In genomic region chr13:37388222-37389202, GRCm38 (mm10) we compare ENCODE assay signal across 9 mouse cellular contexts. TPM values are rescaled to one million over a fixed set of nuclear protein-coding genes. Genes with fewer than 3 reads are reported as not detected.
DNase-seq lines count a peak whose midpoint lies in the region; ATAC-seq and TF ChIP-seq lines count a peak whose summit lies in the region.
"Had no signal": no experiment of that assay in that cellular context is flagged by ENCODE, and none has a peak within 500 bp of the region (broad histone marks: within the 10 kb centered on the region; RNA-seq: fewer than 3 reads in every experiment).

No protein-coding gene starts in this region.

- TF ChIP-seq CTCF in heart, adult 2 months (IDR thresholded peaks at IDR 0.05): no peak

- H3K4me1 ChIP-seq in forebrain, embryonic 14.5 days (ENCODE audit: control insufficient read depth, insufficient read depth, low read length): peaks cover 10% of the 10 kb centered on the region; the same call in 1 of the 2 replicates
- H3K4me1 ChIP-seq in forebrain, embryonic 10.5 days: no peaks in the 10 kb centered on the region
- H3K4me1 ChIP-seq in heart, adult 2 months (ENCODE audit: control insufficient read depth, insufficient read depth, low read length): 0 out of 2 replicates have a peak, but pooled peaks cover 3% of the 10 kb centered on the region

- no peak overlapping the region for H3K4me3 ChIP-seq in forebrain, embryonic 14.5 days (ENCODE audit: low read depth, low read length)
- no peak overlapping the region for H3K4me3 ChIP-seq in forebrain, embryonic 10.5 days
- H3K4me3 ChIP-seq in heart, adult 2 months: no peak overlapping the region

- TF ChIP-seq EP300 in heart, adult 2 months (IDR thresholded peaks at IDR 0.05; ENCODE audit: insufficient read depth, low read depth, low read length): no peak

- H3K27me3 ChIP-seq in forebrain, embryonic 14.5 days (replicated peaks; ENCODE audit: control insufficient read depth, insufficient read depth, low read length): no peaks in the 10 kb centered on the region
- H3K27me3 ChIP-seq in forebrain, embryonic 10.5 days (ENCODE audit: poor library complexity, severe bottlenecking): no peaks in the 10 kb centered on the region
- no peaks in the 10 kb centered on the region for H3K27me3 ChIP-seq in heart, adult 2 months (ENCODE audit: control insufficient read depth, insufficient read depth, low read length)

- DNase-seq in forebrain, embryonic 14.5 days (ENCODE audit: low spot score): peak; percentile 89
- DNase-seq in forebrain, embryonic 10.5 days (ENCODE audit: extremely low spot score, low spot score): no peak
- DNase-seq in heart, adult 2 months: peak; percentile 23 to 40
- DNase-seq in layer of hippocampus, postnatal 10 days (ENCODE audit: low spot score in 2 of 2): peak; percentile 69 to 71
- peak; percentile 43 for DNase-seq in right cerebral cortex, adult 18-20 months
- DNase-seq in spleen, adult 18-20 months: no peak
- no peak for DNase-seq in kidney, postnatal 4 days

- H3K36me3 ChIP-seq in forebrain, embryonic 14.5 days (ENCODE audit: control insufficient read depth, insufficient read depth, low read length): no peaks in the 10 kb centered on the region
- no peaks in the 10 kb centered on the region for H3K36me3 ChIP-seq in forebrain, embryonic 10.5 days (replicated peaks)
- no peaks in the 10 kb centered on the region for H3K36me3 ChIP-seq in heart, adult 2 months (ENCODE audit: control insufficient read depth, insufficient read depth, low read length)

- no peaks in the 10 kb centered on the region for H3K79me2 ChIP-seq in heart, adult 2 months (replicated peaks; ENCODE audit: control insufficient read depth, insufficient read depth, low read length)

- no peak overlapping the region for H3K9ac ChIP-seq in forebrain, embryonic 14.5 days (ENCODE audit: low read length)
- H3K9ac ChIP-seq in heart, adult 2 months (ENCODE audit: low read depth, low read length): no peak overlapping the region

- H3K27ac ChIP-seq in forebrain, embryonic 14.5 days (ENCODE audit: low read depth, low read length): peak overlapping the region; percentile 63; the same call in 1 of the 2 replicates
- no peak overlapping the region for H3K27ac ChIP-seq in forebrain, embryonic 10.5 days
- peak overlapping the region; percentile 49 for H3K27ac ChIP-seq in heart, adult 2 months

- no peak for TF ChIP-seq POLR2A in heart, adult 2 months (IDR thresholded peaks at IDR 0.05; ENCODE audit: insufficient read depth, low read depth, low read length)

- H3K4me2 ChIP-seq in forebrain, embryonic 14.5 days (ENCODE audit: low read length): peak overlapping the region; percentile 26

- intact Hi-C loops in heart, adult 2 months (cut with DNase I): no loop called here

- ATAC-seq in forebrain, embryonic 14.5 days: peak; percentile 89
- peak; percentile 52; the same call in 1 of the 2 replicates for ATAC-seq in cerebellum, adult (ENCODE audit: insufficient number of reproducible peaks, low FRiP score, low TSS enrichment)

- WGBS in forebrain, embryonic 14.5 days: 42% methylated on average over 9 of the region's 9 CpGs
- WGBS in forebrain, embryonic 10.5 days: 77% methylated on average over 9 of the region's 9 CpGs
- WGBS in heart, adult 2 months: 21% methylated on average over 9 of the region's 9 CpGs

- H3K9me3 ChIP-seq in forebrain, embryonic 14.5 days (replicated peaks; ENCODE audit: control insufficient read depth, low read length): no peaks in the 10 kb centered on the region
- no peaks in the 10 kb centered on the region for H3K9me3 ChIP-seq in forebrain, embryonic 10.5 days

RNA-seq across cellular contexts. Expression of gene Ly86, which starts 43.5 kb away (rescaled TPM):
- polyA plus RNA-seq in forebrain, embryonic 14.5 days (2014; fragmentation: Nextera tagmentation; extraction: Ambion mirVana): 6.0 and 11.2 TPM in 2 replicates
- polyA plus RNA-seq in forebrain, embryonic 10.5 days (2016; fragmentation: Nextera tagmentation; extraction: Ambion mirVana): 3.0 and 4.2 TPM in 2 replicates
- 1 to 10 TPM; 2.1 to 2.5 TPM for total RNA-seq in heart, adult 2 months (2021)
- 4.0 and 4.5 TPM in 2 replicates for polyA plus RNA-seq in heart, adult 2 months (2012; rRNA removed)
- total RNA-seq in layer of hippocampus, postnatal 10 days (2021): 1 to 10 TPM; 6.9 to 8.2 TPM
- polyA plus RNA-seq: C2C12 had no signal

Comparison
In these comparisons a context has a peak if more than half of its experiments do, and no peak if none do; other contexts are left out.
1. DNase-seq: peak in forebrain, embryonic 14.5 days (single experiment), heart, adult 2 months (2 of 2), layer of hippocampus, postnatal 10 days (2 of 2) and right cerebral cortex, adult 18-20 months (single experiment); none in forebrain, embryonic 10.5 days (single experiment), spleen, adult 18-20 months (0 of 2) and kidney, postnatal 4 days (0 of 2).